Mouse (Mus musculus): ENCODE measurements around the gene Parp14.

DNA sequence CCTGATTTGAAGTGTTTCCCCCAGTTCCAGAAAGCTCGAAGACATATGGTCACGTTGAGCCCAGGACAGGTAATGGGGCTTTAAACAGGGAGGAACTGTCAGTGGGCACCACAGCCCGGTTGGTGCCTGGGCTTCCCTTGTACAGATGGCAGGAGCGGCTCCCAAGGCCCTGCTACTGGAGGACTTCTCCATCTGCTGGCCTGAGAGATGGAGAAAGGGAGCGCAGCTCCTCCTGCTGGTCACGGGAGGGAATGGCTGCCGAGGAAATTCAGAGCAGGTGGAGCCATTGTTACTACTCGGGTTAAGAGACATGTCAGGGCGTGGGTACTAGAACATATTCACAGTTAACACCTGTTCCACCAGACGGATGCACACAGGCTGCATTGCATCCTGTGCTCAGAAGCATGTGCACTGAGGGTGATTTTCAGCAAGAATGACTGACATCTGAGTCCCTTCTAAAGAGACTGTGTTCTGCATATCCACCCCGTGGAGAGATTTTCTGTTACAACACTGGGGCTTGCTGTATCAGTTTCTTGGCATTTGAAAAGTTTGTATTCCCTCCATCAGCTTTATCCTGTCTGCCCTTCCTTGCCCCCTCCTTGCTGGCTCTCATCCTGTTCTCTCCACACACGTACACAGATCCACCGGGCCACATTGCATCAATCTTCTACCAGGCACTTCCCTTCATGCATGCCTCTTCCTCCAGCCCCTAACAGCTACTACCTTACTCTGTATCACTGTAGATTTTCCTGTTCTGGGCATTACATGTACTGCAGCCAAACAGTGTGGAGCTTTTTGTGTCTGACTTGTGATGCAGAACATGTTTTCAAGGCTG is 53.9 kb downstream of the Parp14 start:
- TF ChIP-seq TAL1 (IDR thresholded peaks at IDR 0.05; ENCODE audit: low read length) (no peak), GATA1 (IDR thresholded peaks at IDR 0.05; ENCODE audit: low read length) (no peak)

All from erythroblast, embryonic 14.5 days (primary cell).